Mouse (Mus musculus): ENCODE data around the gene Gm2696. TPM values are rescaled to one million over a fixed set of nuclear protein-coding genes. Genes with fewer than 3 reads are reported as not detected.
"Not testable (repeated sequence)": the region's sequence is repeated elsewhere in the genome, so short reads cannot be mapped to it uniquely, and the experiment has no call there.

Gene Gm2696
- polyA plus RNA-seq (2012; ENCODE audit: insufficient read depth, insufficient read length, missing spikeins) = not detected in 2 replicates

GRCm38 (mm10) chr10:77814382-77814781 lies at the start of gene Gm2696:
TSS of gene Gm2696 (plus strand) at chr10:77814682.
- Histone ChIP-seq H3K27ac (replicated peaks; ENCODE audit: low read depth, low read length) (no peak within 1 kb of the TSS), H3K4me1 (ENCODE audit: control insufficient read depth, insufficient read depth, insufficient read length, low read length) (no peaks in the 10 kb centered on the region), H3K4me3 (ENCODE audit: insufficient read depth, low read depth, low read length) (no peak within 1 kb of the TSS)

GRCm38 (mm10) chr10:77769727-77770126 lies 44.8 kb upstream of the Gm2696 start:
- Histone ChIP-seq H3K4me1 (ENCODE audit: control insufficient read depth, insufficient read depth, insufficient read length, low read length) (no peaks in the 10 kb centered on the region), H3K27ac (replicated peaks; ENCODE audit: low read depth, low read length) (no peak overlapping the region), H3K4me3 (ENCODE audit: insufficient read depth, low read depth, low read length) (no peak overlapping the region)

- not testable (repeated sequence) for H3K27ac ChIP-seq (replicated peaks; ENCODE audit: low read depth, low read length); H3K4me1 ChIP-seq (ENCODE audit: control insufficient read depth, insufficient read depth, insufficient read length, low read length); H3K4me3 ChIP-seq (ENCODE audit: insufficient read depth, low read depth, low read length)
Observed at GRCm38 (mm10) chr10:77771225-77771624, 43.3 kb upstream of the Gm2696 start, which contains the start of gene Gm3238. TSS of gene Gm3238 (minus strand) at chr10:77771325.

GRCm38 (mm10) chr10:77772142-77772541 lies 42.3 kb upstream of the Gm2696 start:
- not testable (repeated sequence) for H3K27ac ChIP-seq (replicated peaks; ENCODE audit: low read depth, low read length); H3K4me1 ChIP-seq (ENCODE audit: control insufficient read depth, insufficient read depth, insufficient read length, low read length); H3K4me3 ChIP-seq (ENCODE audit: insufficient read depth, low read depth, low read length)

- H3K4me1 ChIP-seq (ENCODE audit: control insufficient read depth, insufficient read depth, insufficient read length, low read length); H3K4me3 ChIP-seq (ENCODE audit: insufficient read depth, low read depth, low read length); H3K27ac ChIP-seq (replicated peaks; ENCODE audit: low read depth, low read length): not testable (repeated sequence)
Observed at GRCm38 (mm10) chr10:77776844-77777243, 37.6 kb upstream of the Gm2696 start, which contains the start of gene Gm7138. TSS of gene Gm7138 (minus strand) at chr10:77776944.

- H3K4me1 ChIP-seq (ENCODE audit: control insufficient read depth, insufficient read depth, insufficient read length, low read length); H3K4me3 ChIP-seq (ENCODE audit: insufficient read depth, low read depth, low read length); H3K27ac ChIP-seq (replicated peaks; ENCODE audit: low read depth, low read length): not testable (repeated sequence)
Observed at GRCm38 (mm10) chr10:77782442-77782841, 32.0 kb upstream of the Gm2696 start, which contains the start of gene Gm3250. TSS of gene Gm3250 (minus strand) at chr10:77782542.

GRCm38 (mm10) chr10:77783396-77783795 lies 31.1 kb upstream of the Gm2696 start:
- not testable (repeated sequence) for H3K4me1 ChIP-seq (ENCODE audit: control insufficient read depth, insufficient read depth, insufficient read length, low read length); H3K4me3 ChIP-seq (ENCODE audit: insufficient read depth, low read depth, low read length); H3K27ac ChIP-seq (replicated peaks; ENCODE audit: low read depth, low read length)

GRCm38 (mm10) chr10:77787876-77788275 lies 26.6 kb upstream of the Gm2696 start, which contains the start of gene Gm7137:
TSS of gene Gm7137 (minus strand) at chr10:77788200.
- not testable (repeated sequence) for H3K4me1 ChIP-seq (ENCODE audit: control insufficient read depth, insufficient read depth, insufficient read length, low read length); H3K4me3 ChIP-seq (ENCODE audit: insufficient read depth, low read depth, low read length); H3K27ac ChIP-seq (replicated peaks; ENCODE audit: low read depth, low read length)

- no peak overlapping the region for H3K27ac ChIP-seq (replicated peaks; ENCODE audit: low read depth, low read length)
- no peak overlapping the region for H3K4me3 ChIP-seq (ENCODE audit: insufficient read depth, low read depth, low read length)
- no peaks in the 10 kb centered on the region for H3K4me1 ChIP-seq (ENCODE audit: control insufficient read depth, insufficient read depth, insufficient read length, low read length)
Observed at GRCm38 (mm10) chr10:77788621-77789020, 25.9 kb upstream of the Gm2696 start.

GRCm38 (mm10) chr10:77794976-77795375 lies 19.5 kb upstream of the Gm2696 start, which contains the start of gene Gm9639:
TSS of gene Gm9639 (minus strand) at chr10:77795076.
- no peak within 1 kb of the TSS for H3K27ac ChIP-seq (replicated peaks; ENCODE audit: low read depth, low read length)
- H3K4me1 ChIP-seq (ENCODE audit: control insufficient read depth, insufficient read depth, insufficient read length, low read length) = no peaks in the 10 kb centered on the region
- H3K4me3 ChIP-seq (ENCODE audit: insufficient read depth, low read depth, low read length) = no peak within 1 kb of the TSS

GRCm38 (mm10) chr10:77797677-77798076 lies 16.8 kb upstream of the Gm2696 start:
- no peak overlapping the region for H3K27ac ChIP-seq (replicated peaks; ENCODE audit: low read depth, low read length)
- H3K4me3 ChIP-seq (ENCODE audit: insufficient read depth, low read depth, low read length) = no peak overlapping the region
- no peaks in the 10 kb centered on the region for H3K4me1 ChIP-seq (ENCODE audit: control insufficient read depth, insufficient read depth, insufficient read length, low read length)

- not testable (repeated sequence) for H3K27ac ChIP-seq (replicated peaks; ENCODE audit: low read depth, low read length)
Observed at GRCm38 (mm10) chr10:77798164-77798920, 16.1 kb upstream of the Gm2696 start.

GRCm38 (mm10) chr10:77798921-77799508 lies 15.5 kb upstream of the Gm2696 start, which contains the start of gene Gm19668:
TSS of gene Gm19668 (minus strand) at chr10:77799133.
- no peak within 1 kb of the TSS for H3K4me3 ChIP-seq (ENCODE audit: insufficient read depth, low read depth, low read length)
- no peak within 1 kb of the TSS for H3K27ac ChIP-seq (replicated peaks; ENCODE audit: low read depth, low read length)
- H3K4me1 ChIP-seq (ENCODE audit: control insufficient read depth, insufficient read depth, insufficient read length, low read length) = no peaks in the 10 kb centered on the region

More at GRCm38 (mm10) chr10:77798164-77798920, 16.1 kb upstream of the Gm2696 start:
- not testable (repeated sequence) for H3K4me1 ChIP-seq (ENCODE audit: control insufficient read depth, insufficient read depth, insufficient read length, low read length); H3K4me3 ChIP-seq (ENCODE audit: insufficient read depth, low read depth, low read length)

GRCm38 (mm10) chr10:77804095-77804494 lies 10.4 kb upstream of the Gm2696 start:
- H3K4me1 ChIP-seq (ENCODE audit: control insufficient read depth, insufficient read depth, insufficient read length, low read length) = no peaks in the 10 kb centered on the region
- no peak overlapping the region for H3K4me3 ChIP-seq (ENCODE audit: insufficient read depth, low read depth, low read length)
- no peak overlapping the region for H3K27ac ChIP-seq (replicated peaks; ENCODE audit: low read depth, low read length)

GRCm38 (mm10) chr10:77811743-77812142 lies 2.7 kb upstream of the Gm2696 start, which contains the start of gene Gm9507:
TSS of gene Gm9507 (minus strand) at chr10:77811843.
- H3K27ac ChIP-seq (replicated peaks; ENCODE audit: low read depth, low read length) = no peak within 1 kb of the TSS
- H3K4me3 ChIP-seq (ENCODE audit: insufficient read depth, low read depth, low read length) = no peak within 1 kb of the TSS
- H3K4me1 ChIP-seq (ENCODE audit: control insufficient read depth, insufficient read depth, insufficient read length, low read length) = no peaks in the 10 kb centered on the region
